Mouse (Mus musculus) olfactory bulb, adult 2 months (tissue): Measurements from ENCODE around the gene Nmnat2.

Source experiments
- CTCF ChIP-seq: fragments of 200-500 bp; IDR thresholded peaks from 2 replicates; pipeline ENCODE4 v1.5.1; 2012; ENCODE audit warnings: low read depth, mild to moderate bottlenecking, low read length, moderate library complexity; ENCODE audit not compliant: insufficient read depth
- POLR2A ChIP-seq: fragments of 200-500 bp; IDR thresholded peaks from 2 replicates; pipeline ENCODE4 v1.6.1; 2012; ENCODE audit warnings: mild to moderate bottlenecking, low read depth, low read length, moderate library complexity; ENCODE audit not compliant: insufficient read depth

- TF ChIP-seq CTCF, result no peak
- no peak for TF ChIP-seq POLR2A
Observed at GRCm38 (mm10) chr1:152992271-152993134, 37.7 kb downstream of the Nmnat2 start.
